Mouse (Mus musculus) embryo, embryonic 10.5 days (tissue): ENCODE measurements around the gene Col16a1.

Source experiments
- DNase-seq: peaks from one replicate; pipeline ENCODE4 v3.0.0-alpha.2; 2015; ENCODE audit warnings: low spot score

Gene Col16a1

DNA sequence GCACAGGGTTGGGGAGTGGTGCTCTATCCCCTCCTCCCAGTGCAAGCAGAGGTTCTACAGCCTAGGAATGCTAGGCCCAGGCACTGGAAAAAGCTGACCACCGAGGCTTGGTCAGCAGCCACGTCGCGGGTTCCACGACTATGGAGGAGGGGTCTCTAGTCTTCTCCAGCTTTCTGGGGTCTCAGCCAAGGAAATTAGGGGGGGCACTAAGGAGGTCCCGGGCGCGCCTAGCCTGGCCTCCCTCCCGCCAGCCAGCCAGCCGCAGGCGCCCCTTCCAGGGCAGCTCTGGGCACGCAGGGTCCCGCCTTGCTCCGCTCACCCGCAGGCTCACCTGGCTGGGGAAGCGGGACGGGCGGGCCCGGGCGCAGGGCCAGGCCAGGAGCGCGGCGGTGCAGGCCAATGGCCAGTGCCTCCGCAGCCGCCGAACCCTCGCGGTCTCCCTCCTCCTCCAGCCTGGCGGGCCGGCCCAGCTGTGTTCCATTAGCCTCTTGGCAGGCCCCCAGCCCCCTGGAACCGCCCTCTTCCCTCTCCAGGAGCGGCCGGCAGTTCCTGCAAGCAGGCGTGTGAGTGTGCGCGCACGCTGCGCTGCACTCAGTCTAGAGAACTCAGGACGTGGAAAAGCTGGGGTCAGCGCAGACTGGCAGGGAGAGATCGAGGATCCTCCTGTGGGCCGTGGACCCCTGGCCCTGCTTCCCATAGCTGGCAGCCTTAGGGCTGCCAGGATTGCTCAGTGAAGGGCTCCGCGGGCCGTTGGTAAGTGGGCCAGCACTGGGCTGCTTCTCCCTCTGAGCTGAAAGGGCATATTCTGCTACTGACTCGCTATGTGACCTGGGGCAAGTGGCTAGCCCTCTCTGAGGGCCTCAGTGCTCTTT, at the start of gene Col16a1:
Gene Col16a1 (plus strand): TSS at position 510 of the 872 bp plus-strand sequence.
- peak; percentile 86 for DNase-seq

DNA sequence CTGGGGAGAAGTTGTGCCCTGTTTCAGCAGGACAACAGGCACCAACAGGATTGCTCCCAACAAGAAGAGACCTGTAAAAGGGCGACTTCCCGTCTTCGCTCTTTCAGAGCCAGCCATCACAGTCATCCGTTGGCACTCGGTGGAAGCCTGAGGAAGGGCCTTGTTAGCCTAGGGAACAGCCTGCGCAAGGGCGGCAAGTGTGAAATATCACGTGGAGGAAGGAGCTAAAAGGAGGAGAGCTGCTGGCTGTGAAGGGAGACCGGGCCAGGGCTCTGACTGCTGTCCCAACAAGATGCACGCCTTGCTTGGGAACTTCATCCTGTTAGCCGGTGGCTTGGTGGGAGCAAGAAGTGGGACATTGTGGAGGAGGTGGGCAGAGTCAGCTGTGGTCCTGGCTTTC, 49.5 kb upstream of the Col16a1 start:
- DNase-seq = no peak

DNA sequence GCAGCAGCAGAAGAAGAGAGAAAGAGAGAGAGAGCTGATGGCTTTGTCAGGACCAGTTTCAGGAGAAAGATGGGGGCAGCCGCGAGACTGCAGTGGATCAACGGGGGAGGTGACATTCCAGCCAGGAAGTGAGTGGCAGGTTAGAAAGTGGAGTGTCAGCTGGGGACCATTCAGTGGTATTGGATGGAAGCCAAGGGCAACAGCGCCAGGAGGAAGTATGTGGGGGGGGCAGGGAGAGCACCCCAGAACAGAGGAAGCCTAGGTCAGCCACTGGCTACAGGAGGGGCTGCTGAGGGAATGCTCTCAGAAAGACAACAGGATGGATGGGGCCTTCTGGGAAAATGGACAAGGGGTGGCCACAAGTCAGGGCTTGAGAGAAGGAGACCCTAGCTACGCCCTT, 45.9 kb upstream of the Col16a1 start:
- DNase-seq = no peak

DNA sequence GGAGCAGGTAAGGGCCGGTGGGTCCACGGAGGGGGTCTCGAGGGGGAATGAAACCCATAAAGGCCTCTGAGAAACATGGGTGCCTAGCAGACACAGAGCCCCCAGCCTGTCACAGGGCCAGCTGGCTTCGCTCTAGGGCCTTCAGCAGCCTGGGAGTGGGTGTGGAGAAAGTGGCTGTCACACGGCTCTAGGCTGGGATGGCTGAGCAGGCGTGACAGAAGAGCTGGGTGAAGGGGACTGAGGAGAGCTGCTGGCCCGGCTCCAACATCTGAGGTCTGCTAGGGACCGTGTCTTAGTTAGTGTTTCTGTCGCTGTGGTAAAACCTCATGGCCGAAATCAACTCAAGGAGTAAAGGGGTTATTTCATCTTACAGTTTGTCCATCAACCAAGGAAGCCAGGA, 45.5 kb upstream of the Col16a1 start:
- no peak for DNase-seq

DNA sequence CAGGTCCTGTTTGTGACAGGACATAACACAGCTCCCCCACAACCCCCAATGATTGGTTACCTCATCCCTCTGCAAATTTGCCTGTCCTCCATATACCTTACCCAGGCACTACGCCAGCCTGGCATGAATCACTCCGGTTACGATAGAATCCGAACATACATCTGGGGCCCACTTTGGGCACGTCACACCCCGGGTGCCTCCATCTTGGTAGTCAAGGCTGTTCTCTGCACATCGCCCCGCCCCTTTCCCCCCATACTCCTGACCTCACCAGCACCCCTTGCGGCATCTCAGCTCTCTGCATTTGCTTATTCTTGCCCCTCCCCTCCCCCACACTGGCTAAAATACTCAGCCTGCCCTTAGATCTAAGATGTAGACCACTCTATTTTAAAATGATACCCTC, 42.0 kb upstream of the Col16a1 start:
- DNase-seq = peak; percentile 38

DNA sequence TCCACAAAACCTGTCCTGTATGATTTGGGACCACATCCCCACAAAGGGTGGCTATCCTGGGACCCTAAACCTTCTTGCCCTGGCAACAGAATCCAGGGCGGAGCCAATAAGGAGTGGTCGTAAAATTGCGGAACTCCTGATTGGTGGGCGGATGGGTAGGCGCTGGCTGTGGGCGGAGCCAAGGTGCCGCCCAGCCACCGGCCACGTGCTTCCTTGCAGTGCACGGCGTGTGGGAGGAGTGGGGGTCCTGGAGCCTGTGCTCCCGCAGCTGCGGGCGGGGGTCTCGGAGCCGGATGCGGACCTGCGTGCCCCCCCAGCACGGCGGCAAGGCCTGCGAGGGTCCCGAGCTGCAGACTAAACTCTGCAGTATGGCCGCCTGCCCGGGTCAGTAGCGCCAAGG, 41.1 kb upstream of the Col16a1 start:
- peak; percentile 59 for DNase-seq

DNA sequence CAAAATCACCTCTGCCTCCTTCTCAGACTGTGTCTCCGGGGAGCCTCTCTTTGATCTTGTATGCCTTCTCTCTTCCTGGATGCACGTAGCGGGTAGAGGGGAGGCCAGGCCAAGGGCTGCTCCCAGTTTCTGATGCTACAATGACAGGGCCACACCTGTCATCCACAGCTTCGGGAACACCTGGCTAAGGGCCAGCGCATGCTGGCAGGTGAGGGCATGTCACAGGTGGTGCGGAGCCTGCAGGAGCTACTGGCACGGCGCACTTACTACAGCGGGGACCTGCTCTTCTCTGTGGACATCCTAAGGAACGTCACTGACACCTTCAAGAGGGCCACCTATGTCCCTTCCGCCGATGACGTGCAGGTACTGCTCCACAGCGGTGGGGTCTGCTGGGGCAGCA, 38.6 kb upstream of the Col16a1 start:
- no peak for DNase-seq

DNA sequence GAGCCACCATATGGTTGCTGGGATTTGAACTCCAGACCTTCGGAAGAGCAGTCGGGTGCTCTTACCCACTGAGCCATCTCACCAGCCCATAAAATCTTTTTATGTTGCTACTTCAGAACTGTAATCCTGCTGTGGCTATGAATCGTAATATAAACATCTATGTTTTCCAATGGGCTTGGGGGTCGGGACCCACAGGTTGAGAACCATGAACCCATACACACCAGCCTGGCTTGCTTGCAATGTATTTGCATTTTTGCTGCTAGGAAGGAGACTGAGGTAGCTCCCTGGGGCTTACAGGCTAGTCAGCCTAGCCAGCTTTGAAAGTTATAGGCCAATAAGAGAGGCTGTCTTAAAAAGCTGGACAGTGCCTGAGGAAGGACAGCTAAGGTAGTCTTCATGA, 36.9 kb upstream of the Col16a1 start:
- no peak for DNase-seq

DNA sequence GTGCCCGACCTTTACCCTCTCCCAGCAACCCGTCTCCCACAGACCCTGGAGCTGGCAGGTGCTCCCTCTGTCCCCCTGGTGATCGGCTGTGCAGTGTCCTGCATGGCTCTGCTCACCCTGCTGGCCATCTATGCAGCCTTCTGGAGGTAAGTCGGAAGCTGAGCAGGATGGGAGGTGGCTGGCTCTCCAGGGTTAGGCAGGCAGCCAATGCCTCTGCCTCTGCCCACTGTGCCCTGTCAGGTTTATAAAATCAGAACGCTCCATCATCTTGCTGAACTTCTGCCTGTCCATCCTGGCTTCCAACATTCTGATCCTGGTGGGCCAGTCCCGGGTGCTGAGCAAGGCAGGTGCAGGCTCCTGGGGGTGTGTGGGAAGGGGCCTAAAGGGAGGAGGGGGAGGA, 35.4 kb upstream of the Col16a1 start:
- DNase-seq = no peak

DNA sequence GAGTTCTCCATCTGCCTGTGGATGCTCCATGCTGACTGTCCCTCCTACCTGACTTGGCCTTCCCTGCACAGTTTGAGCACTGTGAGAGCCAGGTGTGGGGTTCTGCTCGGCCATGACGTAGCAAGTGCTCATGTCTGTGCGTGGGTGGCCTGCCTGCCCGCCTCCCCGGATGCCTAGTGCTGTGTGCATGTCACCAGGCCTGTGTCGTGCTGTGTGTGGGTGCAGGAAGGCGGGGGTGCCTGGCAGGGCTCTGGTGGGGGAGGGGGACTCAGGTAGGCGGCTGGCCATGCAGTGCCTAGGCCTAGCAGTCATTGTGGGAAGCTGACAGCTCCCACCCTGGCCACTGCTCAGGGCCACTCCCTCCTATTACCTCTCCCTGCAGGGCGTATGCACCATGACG, 34.5 kb upstream of the Col16a1 start:
- DNase-seq = no peak

DNA sequence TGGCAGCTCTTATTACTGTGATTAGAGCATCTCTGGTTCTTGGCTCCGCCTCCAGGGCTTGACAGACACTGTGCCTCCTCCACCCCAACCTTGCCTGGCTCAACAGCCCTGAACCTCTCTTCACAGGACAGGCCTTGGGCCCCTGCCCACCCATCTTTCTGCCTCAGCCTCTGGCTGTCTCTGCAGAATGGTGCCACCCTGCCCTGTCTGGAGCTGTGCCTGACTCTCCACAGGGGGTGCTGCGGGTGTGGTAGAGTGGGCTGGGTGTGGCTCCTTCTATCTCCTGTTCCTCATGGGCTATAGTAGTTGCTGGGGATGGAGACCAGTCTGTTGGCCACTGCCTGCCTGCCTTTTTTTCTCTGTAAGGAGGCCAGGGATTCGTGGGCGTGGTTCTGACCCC, 31.6 kb upstream of the Col16a1 start:
- DNase-seq = no peak

DNA sequence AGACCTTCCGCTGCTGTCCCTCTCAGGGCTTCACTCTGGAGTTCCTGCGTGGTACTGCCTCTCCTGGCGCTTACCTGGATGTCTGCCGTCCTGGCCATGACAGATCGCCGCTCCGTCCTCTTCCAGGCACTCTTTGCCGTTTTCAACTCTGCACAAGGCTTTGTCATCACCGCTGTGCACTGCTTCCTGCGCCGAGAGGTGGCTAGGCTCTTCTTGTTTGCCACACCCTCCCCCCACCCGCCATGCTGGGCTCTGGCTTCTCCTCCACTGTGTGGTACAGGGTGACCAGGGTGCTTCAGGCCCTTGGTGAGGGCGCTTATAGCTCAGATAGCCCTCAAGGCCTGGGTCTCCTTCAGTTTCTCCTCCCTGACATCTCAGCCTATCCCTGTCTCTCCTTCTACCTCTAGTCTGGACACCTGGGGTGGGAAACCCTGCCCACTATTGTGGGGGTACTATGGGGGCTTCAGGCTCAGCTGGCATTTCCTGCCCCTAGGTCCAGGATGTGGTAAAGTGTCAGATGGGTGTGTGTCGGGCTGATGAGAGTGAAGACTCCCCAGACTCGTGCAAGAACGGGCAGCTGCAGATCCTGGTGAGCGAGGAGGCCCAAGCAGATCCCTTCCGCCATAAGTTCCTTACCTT, 30.5 kb upstream of the Col16a1 start:
- no peak for DNase-seq

DNA sequence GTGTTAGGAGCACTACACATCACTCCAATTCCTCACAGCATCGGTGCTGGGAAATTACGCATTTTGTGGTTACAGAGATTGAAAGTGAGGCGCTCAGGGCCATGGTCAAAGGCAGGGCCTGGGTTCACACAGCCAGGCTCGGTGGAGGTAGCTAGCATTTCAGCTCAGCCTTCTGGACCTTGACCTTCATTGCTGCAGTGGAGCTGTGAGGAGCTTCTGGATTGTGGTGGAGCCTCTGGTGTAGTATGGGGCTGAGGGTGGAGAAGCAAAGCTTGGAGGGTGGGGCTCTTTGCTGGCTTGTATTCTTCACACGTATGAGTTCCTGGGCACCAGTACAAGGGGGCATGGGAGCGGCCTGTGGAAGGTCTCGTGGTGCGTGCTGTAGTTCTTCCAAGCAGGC, 24.7 kb upstream of the Col16a1 start:
- no peak for DNase-seq

DNA sequence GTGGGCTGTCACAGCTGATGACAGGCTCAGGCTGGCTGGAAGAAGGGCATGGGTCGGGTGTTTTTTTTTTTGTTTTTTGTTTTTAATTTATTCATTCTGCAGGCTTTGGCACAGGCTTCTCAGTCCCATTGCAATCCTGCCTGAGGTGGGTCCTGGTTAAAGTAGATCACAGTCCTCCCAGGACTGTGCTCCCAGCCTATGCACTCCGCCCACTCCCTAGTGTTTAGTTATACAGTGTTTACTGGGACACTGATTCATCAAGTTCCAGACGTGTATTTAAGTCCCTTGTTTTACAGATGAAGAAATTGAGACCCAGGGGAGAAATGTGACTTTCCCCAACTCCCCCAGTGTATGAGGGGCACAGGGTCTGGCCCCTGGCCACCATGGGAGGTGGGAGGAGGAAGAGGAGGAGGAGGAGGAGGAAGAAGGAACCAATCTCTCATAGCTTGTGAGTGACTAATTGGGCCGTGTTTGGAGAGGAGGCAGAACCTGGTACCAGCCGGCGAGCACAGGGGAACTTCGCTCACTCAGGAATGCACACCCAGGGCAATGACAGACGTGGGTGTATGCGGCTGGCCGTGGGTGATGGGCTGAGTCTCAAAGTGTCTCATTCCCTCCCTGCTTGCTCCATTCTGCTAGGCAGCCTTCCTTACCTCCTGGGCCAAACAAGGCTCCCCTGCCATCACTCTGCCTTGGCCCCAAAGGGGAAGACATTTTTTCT, 24.0 kb upstream of the Col16a1 start:
- no peak for DNase-seq

DNA sequence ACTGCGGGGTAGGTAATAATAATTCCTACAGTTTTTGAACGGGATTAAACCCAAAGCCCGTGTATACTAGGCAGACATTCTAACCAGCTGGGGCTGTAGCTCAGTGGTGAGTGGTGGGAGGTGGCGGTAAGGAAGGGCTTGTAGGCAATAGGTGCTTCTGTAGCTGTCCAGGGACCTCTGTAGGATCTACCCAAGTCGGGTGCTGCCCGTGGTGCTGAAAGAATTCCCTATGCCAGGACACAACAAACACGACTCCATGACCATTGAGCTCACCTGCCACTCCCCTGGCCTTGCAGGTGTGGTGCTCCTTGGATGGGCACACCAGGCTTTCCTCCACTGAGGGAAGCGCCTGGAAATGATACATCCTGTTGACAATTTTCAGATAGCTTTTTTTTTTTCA, 22.1 kb upstream of the Col16a1 start:
- DNase-seq = peak; percentile 42

DNA sequence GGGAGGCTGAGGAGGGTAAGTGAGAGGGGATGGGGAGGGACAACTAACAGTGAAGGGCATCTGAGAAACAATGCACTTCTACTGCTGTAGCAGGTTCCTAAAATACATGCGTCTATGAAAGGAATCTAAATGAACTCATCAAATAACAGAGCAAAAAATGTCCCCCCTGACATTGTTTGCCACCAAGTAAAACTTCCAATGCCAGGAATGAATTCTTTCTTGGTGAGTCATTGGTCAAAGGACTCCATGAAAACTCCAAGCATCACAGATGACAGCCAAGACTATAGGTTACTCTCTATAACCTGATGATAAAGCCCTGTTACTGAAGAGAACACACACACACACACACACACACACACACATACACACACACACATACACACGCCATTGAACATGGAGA, 16.5 kb upstream of the Col16a1 start:
- no peak for DNase-seq

DNA sequence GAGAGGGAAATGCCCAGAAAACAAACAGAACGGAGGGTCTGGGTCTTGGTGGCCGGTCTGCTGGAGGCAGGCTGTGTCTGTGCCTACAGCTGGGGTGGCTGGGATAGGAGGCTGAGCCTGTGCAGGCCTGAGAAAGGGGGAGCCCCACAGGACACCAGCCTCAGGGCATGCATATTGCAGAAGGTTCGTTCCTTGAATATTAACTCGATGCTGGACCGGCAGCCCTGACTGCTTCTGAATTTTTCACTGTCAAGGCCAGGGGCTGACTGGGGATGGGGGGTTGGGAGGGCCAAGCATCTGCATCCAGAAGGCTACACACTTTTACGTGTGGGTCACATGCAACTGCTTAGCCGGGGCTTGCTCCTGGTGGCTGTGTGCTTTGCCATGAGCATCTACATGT, 14.1 kb upstream of the Col16a1 start:
- no peak for DNase-seq

DNA sequence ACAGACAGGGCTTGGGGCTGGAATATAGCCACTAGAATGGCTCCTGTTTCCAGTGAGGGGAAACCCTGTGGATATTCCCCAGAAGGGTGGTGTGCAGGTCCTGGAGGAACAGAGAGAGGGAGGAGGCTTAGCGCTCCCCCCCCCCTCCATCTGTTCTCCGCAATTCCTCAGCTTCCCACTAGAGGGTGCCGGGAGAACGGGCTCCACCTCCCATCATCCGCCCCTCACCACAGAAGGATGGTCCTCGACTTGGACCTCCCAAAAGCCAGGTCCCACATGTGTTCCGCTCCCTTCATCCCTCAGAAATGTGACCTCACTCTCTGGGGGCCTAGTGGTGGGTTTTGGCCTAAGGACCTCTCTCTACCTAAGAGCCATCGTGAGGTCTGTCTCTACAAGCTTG, 11.5 kb upstream of the Col16a1 start:
- DNase-seq = peak; percentile 76

DNA sequence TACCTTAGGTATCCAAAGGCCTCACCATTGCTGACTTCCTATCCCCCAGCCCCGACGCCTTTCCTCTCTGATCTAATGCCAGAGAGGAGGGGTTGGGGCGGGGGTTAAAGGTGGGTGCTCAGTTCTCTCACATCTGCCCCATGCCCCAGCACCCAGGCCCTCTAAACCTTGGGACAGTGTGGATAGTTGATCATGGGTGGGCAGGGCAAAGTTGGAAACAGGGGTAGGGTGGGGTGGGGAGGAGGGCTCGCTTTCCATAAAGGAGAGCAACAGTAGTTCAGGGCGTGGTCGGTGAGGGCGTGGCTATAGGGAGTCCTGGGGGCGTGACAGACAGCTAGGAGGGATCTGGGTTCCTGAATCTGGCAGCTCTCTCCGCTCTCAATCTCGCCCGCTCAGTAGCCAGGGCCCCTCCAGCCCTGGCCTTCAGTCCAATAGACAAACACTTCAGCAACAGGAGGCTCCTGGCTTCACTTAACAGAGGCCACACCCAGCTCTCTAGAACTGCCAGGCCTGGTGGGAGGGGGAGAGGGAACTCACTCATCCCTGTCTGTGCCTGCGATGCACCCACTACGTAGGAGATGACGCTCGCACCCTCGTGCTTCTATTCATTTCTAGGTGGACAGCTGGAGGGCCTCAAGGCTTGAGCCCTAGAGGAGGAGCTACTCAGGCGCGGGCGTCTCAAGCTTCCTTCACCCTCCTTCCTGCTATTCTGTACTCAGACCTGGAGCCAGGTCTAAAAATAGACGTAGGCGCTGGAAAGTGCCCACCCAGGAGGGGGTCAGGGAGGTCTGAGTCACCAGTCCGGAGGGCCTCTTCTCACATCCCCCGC, 10.9 kb upstream of the Col16a1 start:
- DNase-seq = peak; percentile 60

DNA sequence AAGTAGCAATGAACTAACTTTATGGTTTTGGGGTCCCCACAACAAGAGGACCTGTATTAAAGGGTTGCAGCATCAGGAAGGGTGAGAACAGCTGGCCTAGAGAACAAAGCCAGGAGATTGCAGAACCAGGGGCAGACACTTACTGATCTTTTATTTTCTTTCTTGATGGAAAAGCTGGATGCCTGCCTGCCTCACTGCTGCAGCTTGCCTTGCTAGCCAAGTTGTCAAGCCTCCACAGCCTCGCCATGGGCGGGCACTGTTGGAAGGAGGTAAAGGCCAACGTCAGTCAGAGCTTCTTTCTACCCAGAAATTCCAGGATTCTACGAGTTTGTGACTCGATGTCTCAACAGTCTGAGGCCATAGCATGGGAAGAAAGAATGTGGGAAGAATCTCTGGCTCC, 8.3 kb upstream of the Col16a1 start:
- no peak for DNase-seq

DNA sequence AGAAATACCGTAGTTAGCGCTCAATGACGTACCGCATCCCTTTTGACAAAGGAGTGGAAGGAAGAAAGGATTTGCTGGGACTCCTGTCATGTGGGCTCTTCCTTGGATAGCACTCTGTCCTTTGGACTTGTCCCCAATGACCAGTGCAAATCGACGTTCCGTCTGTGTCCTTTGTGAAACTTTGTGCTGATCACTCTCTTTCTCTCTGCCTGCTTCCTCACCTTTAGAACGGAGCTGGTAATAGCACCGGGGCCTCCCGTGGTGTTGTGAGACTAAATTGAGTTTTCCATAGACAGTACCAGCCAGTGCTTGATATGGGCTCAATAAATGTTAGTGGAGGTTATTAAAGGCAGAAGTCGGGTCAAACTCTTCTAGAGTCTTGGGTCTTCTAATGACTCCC, 6.6 kb upstream of the Col16a1 start:
- DNase-seq = no peak

DNA sequence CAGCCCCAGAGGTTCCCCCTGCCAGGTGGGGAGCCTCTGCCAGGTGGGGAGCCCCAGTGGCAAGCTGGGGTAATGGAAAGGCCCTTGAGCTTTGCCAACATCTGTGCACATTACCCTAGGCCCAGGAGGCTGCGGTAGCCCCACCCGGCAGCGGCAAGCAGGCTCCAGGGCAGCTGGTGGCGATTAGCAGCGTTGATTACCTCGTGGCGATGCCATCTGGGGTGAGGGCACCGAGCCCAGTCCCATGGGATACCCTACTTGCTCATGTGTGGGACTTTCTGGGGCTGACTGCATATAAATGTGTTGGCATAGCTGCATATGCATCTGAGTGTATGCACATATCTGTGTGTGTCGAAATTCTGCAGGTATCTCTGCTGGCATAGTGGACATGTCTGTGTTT, 3.4 kb upstream of the Col16a1 start:
- DNase-seq = no peak
